Mouse (Mus musculus) right cerebral cortex, adult 2 months (tissue): ENCODE results near the gene Gm17359.

ENCODE experiments used
- DNase-seq, 2 experiments: peaks; one replicate each; pipeline ENCODE4 v3.0.0; 2021 to 2022; ENCODE audit warnings: low spot score in 2 of 2

The Gm17359 gene

DNA sequence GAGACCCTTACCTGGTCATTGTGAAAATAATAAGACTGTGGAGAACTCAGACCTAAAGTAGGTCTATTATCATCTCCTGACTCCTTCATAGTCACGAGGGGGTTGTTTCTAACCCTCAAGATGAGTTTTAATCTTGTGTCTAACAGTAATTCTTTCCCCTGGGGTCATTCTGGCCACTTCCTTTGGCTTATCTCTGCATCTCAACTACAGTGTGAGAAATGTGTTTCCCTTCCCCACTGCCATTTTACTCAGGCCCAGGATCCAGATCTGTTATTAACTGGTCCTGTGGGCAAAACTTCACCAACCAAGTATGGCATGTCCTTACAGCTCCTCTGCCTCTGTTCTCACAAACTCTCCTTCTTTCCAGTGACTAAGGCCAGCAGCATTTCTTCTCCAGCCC lies 12.8 kb downstream of the Gm17359 start:
- no peak for DNase-seq

DNA sequence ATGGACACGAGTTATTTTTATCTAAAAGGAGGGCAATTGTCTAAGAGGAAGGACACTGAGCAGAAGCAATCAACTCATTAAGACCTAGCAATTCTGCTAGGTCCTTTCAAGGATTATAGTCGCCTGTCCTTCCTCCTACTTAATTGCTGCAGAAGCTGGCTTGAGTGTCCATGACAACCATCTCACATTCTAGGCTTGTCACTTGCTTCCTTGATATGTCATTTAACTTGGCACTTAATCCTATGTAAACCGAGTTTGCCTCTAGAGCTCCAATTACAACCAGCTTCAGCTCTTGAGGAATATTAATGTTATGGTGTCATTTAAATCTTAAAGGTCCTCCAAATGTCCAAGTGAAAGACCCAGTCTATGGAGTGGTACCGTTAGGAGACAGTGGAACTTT lies 22.3 kb downstream of the Gm17359 start:
- DNase-seq: no peak

DNA sequence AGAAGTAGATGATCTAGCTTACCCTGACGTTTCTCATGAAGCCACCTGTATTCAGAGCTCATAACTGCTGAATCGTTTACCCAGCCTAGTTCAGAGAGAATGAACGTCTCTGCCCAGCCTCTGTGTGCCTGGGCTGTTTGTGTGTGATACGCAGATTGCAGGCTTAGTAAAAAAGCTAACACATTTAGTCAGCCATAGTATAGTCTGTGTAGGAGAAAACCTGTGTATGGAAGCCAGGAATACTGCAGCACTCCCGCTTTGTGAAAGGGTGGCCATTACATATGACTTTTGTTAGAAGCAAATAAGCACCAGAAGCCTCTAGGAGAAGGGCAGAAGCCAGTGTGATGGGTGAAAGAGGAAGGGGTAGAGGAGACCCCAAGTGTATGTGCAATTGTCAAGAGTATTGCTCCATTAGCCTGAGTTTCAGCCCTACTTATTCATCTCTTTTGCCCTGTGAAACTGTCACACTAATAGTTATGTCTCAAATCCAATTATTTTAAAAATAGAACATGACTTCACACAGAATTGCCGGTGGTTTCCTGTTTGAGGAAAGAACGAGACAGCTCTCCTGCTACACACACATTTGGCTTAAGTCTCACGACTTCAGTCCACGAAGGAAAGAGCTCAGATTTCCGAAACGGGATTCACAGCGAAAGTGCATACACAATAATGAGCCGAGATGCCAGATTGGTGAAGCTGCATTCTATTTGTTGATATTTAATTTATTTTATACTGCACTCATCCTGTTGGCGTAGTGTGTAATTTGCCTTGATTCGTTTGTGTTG lies 24.0 kb downstream of the Gm17359 start:
- DNase-seq: peak; percentile 16 to 22

DNA sequence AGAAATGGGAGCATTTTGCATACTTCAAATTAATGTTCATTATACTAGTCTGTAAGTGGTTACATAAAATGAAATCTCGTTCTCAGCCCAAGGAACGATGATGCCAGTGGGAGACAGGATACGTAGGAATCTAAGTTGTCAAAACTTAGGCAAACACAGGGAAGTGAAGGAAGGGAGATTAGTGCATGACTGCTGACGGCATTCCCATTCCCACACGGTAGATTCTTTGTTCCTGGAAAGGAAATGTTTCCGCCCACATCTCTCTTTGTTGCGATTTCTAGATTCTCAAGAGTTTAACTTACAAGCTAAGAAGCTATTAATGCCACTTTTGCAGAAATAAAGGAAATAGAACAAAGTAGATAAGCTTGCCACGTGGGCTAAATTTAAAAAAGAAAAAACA lies 29.6 kb downstream of the Gm17359 start:
- DNase-seq: peak; percentile 30 to 36

DNA sequence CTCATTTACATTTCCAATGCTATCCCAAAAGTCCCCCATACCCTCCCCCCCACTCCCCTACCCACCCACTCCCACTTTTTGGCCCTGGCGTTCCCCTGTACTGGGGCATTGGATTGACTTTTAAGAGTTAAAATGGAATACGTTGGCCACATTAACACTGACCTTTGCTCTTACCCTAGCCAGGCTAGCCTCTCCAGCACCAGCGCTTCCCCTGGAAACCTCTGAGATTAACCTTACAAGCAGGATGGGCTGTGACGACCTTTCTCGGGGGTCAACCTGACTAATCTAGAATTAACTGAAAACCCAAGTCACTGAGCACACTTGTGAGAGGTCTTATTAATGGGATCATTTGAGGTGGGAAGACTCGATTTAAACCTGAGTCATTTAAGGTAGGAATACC lies 31.8 kb downstream of the Gm17359 start:
- no peak for DNase-seq

DNA sequence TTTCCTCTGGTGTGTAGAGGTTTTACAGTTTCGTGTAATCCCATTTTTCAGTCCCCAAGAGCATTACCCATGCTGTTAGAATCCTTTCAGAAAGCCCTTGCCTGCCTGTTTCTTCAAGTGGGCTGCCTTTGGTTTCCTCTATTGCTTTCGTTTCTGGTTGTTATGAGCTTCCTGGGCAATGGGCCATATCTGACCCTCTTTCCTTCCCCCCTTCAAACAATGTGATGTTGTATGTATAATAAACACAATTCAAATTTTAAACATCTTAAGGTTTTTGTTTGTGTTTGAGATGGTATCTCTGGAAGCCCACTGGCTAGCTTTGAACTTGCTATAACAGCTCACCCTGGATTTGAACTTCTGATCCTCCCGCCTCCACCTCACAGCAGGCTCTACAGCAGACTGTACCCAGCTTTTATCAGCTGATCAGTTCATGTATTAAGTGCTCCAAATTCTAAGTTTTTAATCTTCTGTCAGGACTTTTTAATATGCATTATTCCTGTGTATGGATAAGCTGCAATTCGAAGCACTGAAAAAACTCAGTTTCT lies 34.0 kb downstream of the Gm17359 start:
- DNase-seq: no peak

DNA sequence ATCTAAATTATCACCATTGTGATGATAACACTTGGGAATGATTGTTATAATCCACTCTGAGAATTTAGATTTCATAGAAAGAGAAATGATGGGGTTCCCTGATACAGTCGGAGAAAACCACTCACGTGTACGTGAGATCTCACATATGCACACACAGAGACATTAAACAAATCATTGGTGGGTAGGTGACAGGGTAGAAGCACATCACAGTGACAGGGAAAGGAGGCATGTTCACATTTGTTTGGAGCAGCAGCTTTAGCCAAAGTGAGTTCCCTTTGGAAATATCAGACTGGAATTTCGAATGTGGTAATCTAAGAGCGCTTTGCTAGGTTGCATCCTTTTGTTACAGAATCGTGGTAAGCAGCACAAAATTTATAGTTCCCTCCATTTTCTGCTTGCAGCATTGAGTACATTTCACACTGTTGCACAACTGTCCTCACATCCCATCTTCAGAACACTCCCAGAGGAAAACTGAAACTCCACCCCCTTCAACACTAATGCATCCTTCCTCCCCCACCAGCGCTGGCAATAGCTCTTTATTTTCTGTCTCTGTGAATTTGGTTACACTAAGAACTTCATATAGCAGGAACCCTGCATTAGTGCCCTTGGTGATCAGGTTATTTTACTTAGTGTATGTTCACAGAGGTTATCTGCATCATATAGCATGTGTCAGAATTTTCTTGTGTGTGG lies 35.2 kb downstream of the Gm17359 start:
- no peak for DNase-seq

DNA sequence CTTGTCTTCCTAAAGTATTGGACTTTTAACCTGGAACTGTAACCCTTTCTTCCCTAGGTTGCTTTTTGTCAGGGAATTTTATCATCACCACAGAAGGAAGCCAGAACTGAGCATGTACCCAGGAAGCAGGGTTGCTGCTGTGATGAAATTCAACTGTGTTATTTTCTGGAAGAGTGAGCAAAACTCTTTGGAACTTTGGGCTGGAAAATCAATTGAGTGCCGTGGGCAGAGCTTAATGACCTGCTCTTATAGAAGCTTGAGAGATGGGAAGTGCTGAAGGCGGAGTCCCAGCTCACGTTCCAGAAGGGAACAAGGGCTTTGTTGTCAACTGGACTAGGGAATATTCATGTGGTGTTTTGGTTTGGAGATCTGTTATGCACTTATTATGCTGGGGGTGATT lies 37.5 kb downstream of the Gm17359 start:
- DNase-seq: no peak

DNA sequence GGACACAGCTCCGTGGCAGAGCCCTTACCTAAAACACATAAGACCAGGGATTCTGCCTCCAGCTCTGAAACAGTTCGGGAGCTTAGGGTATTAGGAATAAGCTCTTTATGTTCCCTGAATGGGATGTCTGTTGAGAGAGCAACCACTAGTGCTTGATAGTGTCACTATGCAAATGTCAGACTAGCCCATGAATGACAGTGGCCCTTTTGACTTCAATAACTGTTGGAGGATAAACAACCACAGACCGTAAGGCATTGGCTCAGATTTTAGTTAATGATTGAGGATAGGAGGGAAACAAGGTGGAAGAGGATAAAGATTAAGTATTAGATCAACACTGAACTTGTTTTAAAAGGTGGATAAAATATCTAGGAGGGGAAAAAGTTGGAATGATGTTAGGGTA lies 41.6 kb downstream of the Gm17359 start:
- no peak for DNase-seq

DNA sequence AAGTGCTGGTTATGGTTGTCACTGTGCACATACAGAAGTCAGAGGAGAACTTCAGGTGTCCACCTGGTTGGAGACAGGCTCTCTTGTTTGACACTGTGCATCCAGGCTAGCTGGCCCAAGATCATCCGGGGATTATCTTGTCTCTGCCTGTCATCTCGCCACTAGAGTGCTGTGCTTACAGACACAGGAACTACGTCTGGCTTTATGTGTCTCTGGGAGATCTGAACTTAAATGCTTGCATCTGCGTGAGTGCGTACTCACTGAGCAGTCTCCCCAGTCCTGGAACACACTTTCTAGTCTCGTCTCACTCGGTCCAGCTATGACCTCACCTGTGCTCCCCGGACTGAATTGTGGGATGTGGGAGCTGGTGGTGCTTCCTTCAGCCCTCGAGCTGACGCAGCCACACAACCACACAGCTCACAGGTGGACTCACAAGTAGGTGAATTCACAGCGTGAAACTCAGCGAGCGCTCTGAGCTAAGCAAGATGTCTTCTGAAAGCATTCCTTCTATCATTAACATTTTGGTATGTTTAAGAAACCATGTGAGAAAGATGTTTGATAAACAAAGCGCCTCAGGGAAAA lies 42.9 kb downstream of the Gm17359 start:
- no peak for DNase-seq

DNA sequence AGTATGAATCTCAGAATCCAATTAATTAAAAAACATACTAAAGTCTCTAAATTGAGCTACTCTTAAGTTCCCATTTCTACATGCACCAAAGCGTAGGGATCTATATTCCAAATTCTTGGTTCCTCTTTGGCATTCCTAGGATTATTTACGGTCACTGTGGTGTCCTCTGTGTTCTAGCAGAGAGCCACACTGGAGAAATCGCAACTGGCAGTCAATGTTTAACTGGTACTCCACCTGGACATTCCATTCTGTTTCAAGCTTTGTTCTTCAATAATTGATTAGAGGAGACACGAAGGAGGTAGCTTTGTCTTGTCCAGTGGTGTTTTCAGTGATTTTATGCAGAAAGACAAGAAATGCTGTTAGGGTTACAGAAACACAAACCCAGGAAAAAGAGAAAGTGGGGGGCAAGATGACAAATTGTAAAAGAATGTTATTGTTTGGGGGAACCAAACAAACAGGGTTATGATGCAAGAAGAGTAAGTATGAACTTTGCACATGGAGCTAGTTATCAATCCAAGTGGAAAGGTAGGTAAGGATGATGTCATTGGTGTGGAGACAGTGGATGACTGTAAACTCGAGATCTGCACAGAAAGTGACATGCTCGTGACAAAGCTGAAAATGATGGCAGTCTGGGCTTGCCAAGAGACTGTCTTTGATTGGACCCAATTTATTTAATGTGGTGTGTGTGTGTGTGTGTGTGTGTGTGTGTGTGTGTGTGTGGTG lies 43.6 kb downstream of the Gm17359 start:
- no peak for DNase-seq

DNA sequence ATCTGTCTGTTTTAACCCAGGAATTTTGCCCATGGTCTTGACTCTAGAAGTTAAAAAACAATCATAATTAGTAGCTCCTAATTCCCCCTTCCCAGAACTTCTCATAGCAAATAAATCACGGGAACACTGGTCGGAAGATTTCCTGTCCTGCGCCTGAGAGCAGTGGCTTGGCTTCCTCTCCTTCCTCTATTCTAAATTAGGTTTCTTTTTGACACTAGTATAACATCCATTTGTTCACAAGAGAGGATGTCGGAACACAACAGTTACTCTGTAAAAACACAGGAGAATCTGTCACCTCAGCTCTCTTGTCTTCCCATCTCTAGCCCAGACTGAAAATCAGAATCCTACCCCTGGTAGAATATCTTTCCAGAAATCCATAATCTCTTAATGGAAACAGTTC lies 44.9 kb downstream of the Gm17359 start:
- no peak for DNase-seq

DNA sequence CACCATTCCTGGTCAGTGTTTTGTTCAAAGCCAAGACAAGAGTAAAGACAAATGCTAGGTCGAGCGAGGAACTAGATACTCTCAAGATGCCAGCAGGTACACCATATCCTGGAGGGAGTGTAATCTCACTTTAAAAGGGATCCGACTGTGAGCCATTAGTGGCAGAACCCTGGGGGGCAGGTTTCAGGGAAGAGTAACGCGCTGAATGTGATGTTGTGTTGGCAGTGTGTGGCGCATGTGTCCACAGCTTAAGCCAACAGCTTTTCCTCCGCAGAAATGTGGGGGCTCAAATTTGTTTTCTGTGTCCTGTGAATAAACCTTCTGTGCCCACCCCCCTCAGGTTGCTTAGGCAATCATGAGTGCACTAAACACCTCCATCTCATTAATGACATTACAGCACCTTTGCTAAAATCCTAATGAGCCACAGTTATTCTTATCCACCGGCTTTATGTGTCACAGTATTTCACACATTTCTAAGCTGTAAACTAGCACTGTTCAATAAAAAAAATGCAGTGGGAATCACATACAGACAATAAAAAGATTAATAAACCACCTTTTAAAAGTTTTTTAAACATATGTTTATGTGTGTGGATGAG lies 49.1 kb downstream of the Gm17359 start:
- no peak for DNase-seq

DNA sequence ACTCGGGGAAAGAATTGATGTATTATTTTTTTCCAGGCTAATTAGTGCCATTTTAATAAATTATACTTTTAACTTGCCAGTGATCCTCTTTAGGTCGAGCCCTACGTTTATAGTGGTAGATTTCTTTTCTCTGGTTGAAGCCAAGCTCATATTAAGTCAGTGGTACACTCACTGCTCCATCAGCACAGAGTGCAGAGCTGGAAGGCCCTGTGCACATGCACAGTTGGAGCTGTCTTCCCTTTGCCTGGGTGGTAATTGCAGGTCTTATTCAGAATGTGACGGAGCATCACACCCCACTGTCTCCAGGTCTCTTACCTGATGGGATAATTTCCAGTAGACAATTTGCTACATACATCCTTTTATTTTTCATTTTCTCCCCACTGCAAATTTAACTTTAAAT lies 52.6 kb downstream of the Gm17359 start:
- no peak for DNase-seq

DNA sequence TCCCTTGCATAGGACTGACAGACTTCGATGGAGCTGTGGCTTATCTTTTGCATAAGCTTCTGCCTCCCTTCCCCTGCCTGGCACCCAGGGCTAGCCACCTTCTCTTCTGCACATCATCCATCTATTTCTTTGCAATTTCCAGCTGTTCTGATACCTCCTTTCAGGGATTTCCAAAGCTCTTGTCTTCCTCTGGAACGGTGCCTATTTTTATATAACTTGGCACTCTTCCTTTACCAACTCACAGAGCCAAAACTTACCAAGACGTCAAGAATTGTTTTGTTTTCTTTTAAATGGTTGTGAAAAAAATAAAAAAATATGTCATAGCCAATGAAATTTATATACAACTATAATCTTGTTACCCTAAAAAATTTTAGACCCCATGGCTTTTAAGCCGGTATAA lies 64.1 kb downstream of the Gm17359 start:
- DNase-seq: no peak

DNA sequence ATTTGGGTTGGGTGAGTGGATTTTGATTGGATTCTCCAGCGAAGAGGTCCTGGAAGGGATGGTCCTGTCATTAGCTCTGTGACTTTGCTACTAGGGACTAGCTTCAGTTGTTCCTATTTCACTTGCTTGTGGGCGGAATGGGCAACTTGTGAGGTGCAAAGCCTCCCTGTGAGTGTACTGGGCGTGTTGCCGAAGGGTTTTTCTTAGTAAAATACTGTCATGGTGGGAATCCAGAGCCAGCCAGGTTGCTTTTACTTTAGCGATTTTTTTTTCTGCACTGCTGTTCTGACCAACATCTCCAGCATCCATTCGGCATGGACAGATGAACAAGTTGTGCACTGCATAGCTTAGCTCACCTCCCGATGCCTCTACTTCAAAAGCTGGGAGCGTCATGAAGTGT lies 65.6 kb downstream of the Gm17359 start:
- DNase-seq: peak; percentile 47 to 49

DNA sequence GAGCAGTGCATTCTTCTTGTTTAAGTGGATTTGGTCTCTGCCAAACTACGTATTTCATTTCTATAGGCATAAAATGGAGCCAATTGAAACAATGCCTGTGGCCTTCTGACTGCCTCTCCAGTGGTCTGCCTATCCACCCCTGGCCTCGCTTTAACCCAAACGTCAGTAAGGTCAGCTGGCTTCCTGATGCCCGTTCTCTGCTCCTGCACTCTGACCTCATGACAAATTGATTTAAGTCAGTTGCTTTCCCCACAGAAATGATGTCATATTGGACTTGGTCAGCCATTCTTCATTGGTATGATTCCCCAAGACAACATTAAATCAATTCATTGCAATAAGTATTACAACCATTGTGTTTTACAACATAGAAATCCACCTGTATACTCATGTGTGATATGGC lies 72.1 kb downstream of the Gm17359 start:
- DNase-seq: no peak

DNA sequence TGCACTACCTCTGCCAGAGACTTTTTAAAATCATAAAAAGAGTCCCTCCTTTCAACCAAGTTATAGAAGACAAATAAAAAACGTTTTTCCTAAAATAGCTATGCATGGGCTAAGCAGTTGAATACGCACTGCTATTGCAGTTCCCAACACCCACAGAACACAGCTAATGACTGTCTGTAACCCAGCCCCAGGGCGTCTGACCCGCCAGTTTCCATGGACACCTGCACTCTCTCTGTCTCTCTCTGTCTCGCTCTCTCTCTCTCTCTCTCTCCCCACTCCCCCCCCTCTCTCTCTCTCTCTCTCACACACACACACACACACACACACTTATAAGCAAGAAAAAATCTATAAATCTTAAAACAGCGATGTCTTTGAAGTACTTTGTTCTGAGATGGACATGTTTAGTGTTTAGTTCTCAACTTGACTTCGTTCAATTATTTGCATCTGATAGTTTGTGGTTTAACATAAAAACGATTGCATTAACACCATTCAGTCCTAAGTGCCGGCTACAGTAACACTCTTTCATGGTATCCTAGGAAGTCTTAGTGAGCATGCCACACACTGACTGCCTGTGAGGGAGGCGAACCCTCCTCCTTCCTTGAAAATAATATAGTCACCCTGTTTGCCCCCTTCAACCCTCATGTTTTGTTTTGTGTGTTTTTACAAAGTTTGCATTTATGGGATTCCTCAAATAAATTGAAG lies 73.6 kb downstream of the Gm17359 start:
- no peak for DNase-seq

DNA sequence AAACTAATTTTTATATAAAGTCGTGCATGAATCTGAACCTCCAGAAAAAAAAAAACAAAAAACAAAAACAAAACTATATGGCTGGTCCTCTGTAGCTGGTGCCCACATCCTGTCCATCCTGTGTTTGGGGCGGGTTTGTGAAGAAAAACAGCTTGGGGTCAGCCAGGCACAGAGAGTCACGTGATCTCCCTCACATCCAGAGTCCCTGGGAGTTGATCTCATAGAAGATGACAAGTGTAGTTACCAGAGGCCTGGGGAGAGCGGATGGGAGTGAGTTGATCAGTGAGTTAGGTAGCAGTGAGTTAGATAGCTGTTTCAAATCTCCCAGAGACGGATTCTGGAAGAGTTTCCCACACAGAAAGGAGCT lies 74.2 kb downstream of the Gm17359 start:
- no peak for DNase-seq

DNA sequence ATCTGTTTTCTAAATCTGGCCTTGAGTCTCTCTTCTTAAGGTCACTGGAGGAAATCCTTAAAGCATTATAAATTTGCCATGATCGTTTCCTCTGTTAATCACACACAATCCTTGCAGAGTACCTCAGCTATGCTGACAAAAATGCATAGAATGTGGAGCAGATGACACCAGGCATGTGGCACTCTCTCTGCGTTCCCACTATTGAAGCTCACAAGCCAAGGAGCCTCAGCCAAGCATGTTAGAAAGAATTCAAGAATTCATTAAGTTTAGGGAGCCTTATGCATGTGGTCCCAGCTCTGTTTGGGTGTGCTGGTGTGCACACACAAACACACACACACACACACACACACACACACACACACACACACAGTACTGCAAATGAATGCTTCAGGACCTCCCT lies 75.2 kb downstream of the Gm17359 start:
- no peak for DNase-seq

DNA sequence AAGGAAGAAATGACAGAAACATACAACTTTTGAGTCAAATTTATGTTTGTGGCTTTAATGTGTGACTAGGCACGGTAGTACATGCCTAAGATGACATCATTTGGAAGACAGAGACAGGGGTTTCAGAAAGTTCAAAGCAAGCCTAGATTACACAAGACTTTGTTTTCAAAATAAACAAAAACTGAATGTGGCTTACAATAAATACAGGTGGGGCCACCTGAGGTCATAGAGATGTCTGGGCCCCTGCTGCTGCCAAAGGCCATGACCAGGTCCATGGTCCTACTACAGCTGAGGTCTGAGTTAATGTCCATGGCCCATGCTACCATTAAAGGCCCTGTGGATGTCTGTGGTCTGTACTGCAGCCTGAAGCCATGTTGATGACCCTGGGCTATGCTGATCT lies 77.0 kb downstream of the Gm17359 start:
- DNase-seq: no peak
